Mouse (Mus musculus): ENCODE measurements around the gene Slc35a5. TPM values are rescaled to one million over a fixed set of nuclear protein-coding genes. Genes with fewer than 3 reads are reported as not detected.
A peak's percentile ranks its signal among the peaks of the same experiment; 100 is the strongest.

Gene Slc35a5
- 10 to 100 TPM; 49.5 to 52.3 TPM for total RNA-seq (2021)

DNA sequence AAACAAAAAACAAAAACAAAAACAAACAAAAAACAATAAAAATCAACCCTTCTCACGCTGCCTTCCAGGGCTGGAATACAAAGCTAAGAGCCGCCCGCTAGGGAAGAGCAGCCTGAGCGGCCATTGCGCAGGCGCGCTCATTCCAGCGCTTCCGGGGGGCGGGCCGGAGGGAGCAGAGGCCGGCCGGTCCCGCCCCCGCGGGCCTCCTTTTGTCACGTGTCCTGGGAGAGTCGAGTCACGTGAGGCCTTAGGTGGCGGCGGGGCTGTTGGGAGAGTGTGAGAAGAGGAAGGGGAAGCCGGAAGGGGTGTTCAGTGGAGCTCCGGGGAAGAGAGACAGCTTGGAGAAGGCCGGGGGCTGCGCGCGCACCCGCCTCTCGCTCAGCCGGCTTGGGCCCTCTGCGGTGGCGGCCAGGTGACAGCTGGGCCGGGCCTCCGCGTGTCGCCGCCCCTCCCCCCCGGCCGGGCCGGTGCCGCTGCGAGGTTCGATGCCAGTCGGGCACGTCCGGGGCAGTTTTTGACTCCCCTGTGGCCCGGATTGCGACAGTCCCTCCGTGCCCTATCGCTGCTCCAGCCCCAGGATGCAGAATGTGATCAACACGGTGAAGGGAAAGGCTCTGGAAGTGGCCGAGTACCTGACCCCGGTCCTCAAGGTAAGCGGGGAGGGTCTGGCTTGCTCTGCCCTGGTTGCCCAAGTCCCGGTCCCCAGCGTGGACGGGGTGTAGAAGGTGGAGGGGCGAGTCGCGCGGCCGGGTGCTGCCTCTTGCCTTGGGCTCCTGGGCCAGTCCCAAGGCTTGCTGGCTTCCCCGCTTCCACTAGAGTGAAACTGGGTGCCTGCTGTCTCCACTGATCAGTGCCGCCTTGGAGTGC, at the start of gene Slc35a5, which contains the start of gene Atg3:
TSS of gene Slc35a5 (minus strand) at position 185 of the 867 bp plus-strand sequence.
TSS of gene Atg3 (plus strand) at position 264 of the 867 bp plus-strand sequence.
- intact Hi-C loops (cut with DNase I) = no loop called here
- peak; percentile 98 for DNase-seq

DNA sequence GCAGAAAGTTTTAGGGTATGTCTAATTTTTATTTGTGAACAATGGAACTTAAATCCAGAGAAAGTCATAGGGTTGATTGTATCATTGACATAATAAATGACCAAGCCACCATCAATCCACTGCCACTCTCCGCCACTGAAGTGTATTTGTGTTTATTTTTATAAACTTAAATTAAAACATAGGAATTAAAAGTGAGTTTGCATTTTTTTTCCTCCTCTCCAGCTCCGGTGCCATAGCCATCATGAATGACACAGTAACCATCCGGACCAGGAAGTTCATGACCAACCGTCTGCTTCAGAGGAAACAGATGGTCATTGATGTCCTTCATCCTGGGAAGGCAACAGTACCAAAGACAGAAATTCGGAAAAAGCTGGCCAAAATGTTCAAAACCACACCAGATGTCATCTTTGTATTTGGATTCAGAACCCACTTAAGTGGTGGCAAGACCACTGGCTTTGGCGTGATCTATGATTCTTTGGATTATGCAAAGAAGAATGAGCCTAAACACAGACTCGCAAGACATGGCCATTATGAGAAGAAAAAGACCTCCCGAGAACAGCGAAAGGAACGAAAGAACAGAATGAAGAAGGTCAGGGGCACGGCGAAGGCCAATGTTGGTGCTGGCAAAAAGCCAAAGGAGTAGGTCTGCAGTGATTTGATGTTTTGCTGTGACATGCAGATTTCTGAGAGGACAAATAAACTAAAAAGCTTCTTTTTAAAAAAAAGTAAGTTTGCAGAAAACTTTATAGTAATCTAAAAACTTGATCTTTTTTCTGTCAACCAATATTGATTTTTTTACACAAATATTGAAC, 46.6 kb upstream of the Slc35a5 start:
- DNase-seq = no peak
- intact Hi-C loops (cut with DNase I) = no loop called here

DNA sequence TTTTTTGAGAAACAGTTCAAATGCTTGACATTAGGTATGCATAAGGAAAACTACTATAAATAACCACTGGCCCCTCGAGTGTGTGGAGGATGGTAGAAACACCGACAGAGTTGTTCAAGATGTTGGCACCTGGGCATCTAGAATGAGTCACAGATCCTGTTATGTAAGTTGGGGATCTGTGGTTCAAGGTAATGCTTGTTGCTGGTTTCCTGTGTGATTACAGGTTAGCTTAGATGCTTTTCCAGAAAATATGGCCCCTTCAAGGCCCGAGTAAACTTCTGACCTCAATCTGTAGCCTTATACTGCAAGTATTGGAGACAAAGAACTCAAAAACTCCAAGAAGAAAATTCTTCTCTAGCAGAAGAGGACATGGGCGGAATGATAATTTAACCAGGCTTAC, 45.9 kb upstream of the Slc35a5 start:
- intact Hi-C loops (cut with DNase I) = no loop called here
- no peak for DNase-seq

DNA sequence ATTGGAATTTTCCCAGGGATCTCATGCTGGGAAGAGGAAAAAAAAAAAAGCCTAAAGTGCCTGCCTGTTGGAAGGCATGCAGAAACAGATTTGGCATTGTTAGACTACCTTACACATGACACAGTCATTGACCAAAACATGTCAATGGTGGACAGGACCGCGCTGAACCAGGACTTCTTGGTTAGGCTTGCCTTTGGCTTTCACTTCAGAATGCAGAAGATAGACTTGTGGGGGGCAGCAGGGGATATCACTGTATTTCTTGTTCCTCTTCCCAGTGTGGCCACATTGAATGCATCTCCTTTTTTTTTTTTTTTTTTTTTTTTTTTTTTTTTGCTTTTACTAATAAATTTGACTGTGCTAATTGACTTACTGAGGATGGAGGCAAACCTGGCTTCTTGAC, 42.9 kb upstream of the Slc35a5 start:
- intact Hi-C loops (cut with DNase I) = no loop called here

DNA sequence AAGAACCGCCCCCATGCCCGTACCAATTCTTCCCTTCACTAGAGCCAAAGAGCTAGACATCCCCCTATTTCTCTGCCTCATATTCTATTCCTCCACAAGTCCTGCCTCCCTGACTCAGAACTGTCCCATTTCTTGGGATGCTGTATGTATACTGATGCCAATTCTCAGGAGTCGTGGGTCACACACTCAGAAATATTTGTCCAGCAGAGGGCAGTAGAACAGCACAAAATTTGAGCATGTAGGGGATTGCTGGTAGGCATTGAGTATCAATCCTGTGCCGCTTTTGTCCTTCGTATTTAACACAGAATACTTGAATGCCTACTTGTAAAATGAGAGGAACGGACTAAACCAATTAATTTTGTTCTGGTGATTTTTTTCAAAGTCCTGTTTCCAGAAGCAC, 38.3 kb upstream of the Slc35a5 start:
- intact Hi-C loops (cut with DNase I) = loop anchor here (5.0 kb wide), 2 partner anchors 205 to 410 kb away; no protein-coding TSS in a partner anchor
- peak; percentile 60 for DNase-seq

More for the DNA sequence above, 42.9 kb upstream of the Slc35a5 start:
- DNase-seq = no peak

DNA sequence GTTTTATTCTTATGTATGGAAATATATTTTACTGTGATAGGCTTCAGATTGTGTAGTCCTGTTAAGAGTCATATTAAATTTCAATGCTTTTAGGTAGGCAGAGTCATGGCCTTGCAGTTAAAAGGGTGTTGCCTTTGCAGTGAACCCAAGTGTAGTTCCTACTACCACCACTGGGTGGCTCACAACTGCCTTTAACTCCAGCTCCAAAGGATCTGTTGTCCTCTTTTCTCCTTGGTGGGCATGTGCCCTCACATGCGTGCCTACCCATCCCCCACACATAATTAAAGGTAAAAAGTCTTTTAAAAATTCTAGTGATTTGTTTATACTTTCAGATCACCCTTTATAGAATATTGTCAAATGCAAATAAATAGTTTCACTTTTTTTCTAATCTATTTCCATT, 34.1 kb upstream of the Slc35a5 start:
- peak; percentile 81 for DNase-seq
- intact Hi-C loops (cut with DNase I) = no loop called here

DNA sequence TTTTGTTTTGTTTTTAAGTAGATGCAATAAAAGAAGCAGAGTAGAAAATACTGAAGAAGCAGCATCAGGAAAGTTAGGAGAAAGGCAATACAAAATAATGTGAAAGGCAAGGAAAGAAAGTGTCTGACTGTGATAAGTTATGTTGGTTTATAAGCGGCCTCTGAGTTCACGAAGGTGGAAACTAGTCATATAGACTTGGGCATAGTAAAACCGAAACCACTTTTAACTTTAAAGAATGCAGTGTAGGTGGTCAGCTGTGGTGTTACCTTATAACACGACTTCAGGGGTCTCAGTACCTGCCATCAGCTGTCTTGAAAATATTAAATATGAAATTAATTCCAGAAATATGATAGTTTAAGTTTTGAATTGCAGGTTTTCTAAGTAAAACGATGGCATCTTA, 23.3 kb upstream of the Slc35a5 start:
- no peak for DNase-seq
- intact Hi-C loops (cut with DNase I) = no loop called here

DNA sequence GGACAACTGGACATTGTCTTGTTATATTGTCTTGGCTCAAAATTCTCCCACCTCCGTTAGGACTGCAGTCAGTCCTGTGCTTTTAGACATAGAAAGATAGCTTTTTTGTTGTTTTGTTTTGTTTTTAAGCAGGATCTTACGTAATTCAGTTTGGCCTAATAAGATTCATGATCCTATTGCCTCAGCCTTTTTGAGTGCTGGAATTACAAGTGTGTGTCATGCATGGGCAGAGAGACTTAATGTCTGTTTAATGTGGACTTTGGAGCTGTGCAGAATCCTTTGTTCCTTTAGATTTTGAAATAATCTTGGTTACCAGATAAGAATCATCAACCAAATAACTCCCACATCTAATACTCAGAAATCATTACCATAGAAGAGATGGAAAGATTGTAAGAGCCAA, 20.0 kb upstream of the Slc35a5 start:
- intact Hi-C loops (cut with DNase I) = no loop called here

DNA sequence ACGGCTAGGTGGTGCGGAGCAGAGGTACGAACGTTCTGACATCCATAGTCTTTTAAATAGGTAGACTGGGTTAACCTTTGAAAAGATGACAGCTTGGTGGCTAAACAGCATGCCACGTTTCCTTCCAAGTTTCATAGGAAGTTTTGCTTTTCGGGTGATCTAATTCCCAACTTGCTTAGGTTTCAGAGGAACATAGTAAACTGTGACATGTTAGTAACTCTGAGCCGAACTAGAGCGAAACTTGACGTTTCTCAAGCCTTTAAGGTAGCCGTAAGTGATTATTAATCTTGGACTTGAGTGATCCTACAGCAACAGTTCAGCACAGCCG, 847 bp upstream of the Slc35a5 start:
- intact Hi-C loops (cut with DNase I) = no loop called here
- DNase-seq = no peak

More for the DNA sequence above, 20.0 kb upstream of the Slc35a5 start:
- DNase-seq = no peak

DNA sequence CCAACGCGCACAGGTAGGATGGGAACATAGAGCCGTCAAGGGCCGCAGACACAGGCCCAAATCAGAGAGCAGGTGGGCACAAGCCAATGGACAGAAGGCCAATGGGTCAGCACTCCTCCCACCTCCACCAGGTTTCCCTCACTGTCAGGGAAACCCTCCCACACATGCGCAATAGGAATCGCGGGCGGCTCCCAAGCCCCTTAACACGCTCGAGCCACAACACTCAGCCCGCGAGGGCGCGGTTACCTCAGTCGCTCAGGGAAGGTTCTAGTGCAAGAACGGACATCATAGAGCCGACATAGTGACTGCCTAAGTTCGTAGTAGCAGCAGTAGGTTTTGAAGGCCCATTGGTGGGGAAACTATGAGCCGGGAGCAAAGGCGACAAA, 377 bp downstream of the Slc35a5 start:
- intact Hi-C loops (cut with DNase I) = no loop called here
- peak; percentile 79 for DNase-seq

DNA sequence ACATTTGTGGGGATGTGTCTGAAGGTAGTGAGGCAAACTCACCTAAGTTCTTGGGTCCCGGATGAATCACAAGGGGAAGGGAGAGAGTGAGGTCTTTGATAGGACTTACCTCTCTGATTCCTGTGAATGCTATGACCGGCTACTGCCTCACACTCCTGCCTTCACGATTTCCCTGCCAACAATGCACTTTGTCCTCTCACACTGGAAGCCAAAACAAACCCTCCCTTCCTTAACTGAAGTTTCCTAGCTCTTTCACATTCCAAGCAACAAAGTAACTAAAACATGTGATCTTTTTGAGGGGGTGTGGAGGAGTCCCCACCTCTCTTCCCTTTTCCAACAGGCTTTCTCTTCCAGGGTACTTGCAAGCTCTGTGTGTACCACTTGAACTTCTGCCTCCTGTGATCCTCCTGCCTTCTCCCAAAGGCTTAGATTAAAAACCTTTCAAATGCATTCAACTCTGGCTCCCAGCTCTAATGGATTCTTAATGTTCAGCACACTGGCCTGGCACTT, 3.7 kb downstream of the Slc35a5 start:
- intact Hi-C loops (cut with DNase I) = no loop called here
- DNase-seq = no peak

DNA sequence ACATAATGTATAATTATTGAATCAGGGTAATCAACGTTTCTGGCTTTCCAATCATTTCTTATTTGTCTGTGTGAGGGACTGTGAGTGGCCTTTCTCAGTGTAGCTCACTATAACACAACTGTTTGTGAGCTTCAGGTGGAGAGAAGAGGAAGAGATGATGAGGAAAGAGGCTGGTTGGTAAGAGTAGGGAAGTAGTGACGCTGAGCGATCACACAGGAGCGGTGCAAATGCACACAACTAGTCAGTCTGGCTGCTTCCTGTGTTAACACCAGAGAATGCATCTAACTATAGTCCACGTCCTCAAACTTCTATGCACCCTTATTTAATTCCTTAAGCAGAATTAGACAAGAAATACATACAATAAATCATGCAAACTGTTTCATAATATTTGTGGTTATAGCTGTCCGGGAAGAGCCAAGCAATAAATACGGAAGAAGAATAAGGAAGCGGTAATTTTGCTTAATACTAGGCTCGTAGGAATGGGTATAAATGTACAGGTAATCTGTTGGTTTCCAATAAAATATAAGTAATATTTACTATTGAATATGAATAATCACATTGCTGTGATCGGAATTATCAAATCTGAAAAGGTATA, 9.9 kb downstream of the Slc35a5 start:
- no peak for DNase-seq
- intact Hi-C loops (cut with DNase I) = no loop called here

DNA sequence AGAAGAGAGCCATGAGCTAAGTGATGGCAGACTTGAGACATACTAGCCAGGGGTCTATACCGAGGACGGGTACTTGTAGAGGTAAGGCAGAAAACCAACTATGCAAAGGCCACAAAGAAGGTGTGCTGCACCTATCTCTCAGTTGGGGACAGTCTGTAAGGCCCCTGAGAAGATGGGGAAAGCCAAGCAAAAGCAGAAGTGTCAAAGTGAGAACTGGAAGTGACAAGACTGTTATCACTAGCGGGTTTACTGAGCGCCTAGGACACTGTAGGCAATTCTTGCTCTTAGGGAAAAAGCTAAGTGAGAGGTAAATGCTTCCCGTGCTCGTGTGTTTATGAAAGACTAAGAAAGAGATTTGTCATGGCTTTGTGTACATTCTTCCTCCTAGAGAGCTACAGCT, 13.4 kb downstream of the Slc35a5 start:
- DNase-seq = no peak
- intact Hi-C loops (cut with DNase I) = no loop called here

DNA sequence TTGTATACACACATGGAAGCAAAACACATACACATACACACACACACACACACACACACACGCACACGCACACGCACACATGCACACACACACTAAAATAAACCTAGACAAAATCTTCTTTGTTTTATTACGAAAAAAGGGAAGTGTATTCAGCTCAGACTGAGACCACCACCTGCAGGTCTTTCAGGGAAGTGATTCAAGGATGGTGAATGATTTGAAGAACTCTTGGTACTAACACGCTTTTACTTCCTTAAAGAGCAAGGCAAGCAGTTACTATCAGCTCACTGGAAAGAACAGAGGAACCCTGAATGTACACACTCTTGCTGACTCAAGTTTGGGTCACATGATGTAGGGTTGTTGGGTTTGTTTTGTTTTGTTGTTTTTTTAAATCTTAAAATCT, 15.9 kb downstream of the Slc35a5 start:
- no peak for DNase-seq
- intact Hi-C loops (cut with DNase I) = no loop called here

DNA sequence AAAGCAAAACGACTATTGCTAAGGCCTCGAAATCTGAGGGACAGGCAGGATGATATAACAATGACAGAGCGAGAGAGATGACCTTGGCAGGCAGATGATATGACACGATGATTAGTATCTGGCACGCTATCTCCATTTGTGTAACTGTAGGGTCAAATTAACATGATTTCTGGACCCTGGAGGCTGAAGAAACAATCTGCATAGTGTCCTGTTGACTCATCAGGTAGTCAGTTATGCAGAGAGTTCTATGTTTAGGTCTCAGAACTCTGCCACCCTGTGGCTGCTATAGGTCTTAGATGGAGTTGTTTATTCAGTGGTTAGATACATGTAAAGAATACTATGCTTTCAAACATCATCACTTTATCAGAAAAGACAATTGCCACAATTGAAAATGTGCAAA, 16.8 kb downstream of the Slc35a5 start:
- DNase-seq = no peak
- intact Hi-C loops (cut with DNase I) = no loop called here

DNA sequence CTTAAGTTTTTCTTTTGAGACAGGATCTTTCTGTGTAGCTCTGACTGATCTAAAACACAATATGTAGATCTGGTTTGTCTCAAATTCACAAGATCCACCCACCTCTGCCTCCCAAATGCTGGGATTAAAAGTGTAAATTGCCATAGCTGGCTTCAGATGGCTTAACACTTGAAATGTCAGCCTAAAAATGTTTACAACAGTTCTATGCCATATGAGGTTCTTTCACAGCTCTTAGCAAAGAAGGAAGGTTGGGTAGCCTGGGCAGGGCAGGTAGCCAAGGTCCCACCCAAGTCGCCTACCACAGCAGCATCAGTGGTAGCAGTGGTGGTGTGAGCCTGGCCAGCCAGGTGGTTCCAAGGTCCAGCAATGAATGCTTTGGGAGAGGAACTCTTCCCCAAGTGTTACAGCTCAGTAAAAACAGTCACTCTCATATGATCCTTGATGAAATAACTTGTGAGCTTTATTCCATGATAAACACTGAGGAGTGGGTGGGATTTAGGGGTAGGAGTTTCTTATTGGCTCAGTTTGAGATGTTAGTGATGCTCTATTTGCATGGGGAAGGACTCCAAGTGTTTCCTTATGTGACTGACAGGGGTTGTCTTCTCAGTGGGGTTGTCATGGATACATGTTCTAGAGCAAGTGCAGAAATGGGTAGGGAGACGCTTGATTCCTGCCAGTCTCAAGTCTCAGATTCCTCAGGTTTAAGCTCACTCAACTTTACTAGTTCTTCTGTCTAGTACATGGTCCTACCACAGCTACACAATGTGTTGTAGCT, 30.4 kb downstream of the Slc35a5 start:
- intact Hi-C loops (cut with DNase I) = loop anchor here (10.0 kb wide), 1 partner anchor 363 kb away; the partner anchor contains the start of gene Cd200r1
- no peak for DNase-seq

DNA sequence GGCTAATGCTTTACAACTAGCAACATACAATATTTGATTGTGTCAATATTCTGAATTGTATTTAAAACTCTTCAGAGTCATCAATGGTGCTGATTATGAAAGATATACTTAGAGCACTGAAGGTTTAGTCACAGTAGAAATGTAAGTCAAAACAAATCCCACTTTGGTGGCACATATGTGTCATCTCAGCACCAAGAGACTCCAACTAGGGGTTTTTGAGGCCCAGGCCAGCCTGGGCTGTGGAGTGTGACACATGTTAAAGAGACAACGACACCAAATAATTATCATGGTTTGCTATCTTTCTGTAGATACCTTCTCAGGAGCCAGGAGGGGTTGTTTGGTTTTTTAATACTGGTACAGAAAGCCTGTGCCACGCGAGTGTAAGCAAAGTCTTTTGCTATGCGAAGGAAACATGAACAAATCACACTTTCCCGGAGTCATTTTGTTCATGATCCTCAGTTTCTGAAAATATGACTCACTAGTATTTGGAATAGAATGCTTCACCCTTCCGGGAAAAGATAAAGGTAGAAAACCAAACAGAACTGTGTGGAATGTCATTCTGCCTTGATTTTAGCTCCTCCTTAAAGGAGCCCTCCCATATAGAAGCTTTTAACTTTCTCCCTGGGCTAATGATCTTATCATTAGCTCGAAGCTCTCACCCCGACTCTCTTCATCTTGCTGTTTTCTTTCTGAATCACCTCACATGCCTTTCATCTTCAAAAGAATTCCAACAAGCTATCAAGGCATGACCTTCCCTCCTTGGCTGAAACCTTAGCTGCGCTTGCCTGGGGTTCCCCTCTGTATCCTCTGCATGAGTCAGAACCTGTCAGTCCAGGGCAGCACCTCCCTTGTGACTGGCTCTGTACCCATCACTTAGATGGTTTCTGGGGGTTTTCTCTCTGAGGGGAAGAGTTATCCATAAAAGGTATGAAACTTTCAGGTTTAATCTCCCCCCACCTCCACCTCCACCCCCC, 34.0 kb downstream of the Slc35a5 start:
- DNase-seq = no peak
- intact Hi-C loops (cut with DNase I) = loop anchor here (10.0 kb wide), 1 partner anchor 360 kb away; the partner anchor contains the start of gene Cd200r1

DNA sequence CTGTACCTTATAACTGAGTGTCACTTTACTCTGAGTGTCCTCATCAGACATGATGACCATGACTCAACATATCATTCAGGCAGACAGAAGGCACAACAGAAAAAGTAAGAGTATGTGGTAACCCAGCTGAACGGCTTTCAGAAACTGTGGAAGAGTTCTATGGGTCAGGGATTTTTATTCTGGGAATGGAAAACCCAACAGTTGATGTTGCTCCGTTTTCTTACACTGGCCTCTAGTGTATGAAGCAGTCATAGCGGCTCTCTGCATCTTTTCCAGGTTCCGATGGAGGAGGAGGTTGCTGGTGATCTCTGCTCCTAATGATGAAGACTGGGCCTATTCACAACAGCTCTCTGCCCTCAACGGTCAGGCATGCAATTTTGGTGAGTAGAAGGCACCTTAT, 35.9 kb downstream of the Slc35a5 start:
- intact Hi-C loops (cut with DNase I) = loop anchor here (10.0 kb wide), 1 partner anchor 358 kb away; the partner anchor contains the start of gene Cd200r1
- DNase-seq = no peak

DNA sequence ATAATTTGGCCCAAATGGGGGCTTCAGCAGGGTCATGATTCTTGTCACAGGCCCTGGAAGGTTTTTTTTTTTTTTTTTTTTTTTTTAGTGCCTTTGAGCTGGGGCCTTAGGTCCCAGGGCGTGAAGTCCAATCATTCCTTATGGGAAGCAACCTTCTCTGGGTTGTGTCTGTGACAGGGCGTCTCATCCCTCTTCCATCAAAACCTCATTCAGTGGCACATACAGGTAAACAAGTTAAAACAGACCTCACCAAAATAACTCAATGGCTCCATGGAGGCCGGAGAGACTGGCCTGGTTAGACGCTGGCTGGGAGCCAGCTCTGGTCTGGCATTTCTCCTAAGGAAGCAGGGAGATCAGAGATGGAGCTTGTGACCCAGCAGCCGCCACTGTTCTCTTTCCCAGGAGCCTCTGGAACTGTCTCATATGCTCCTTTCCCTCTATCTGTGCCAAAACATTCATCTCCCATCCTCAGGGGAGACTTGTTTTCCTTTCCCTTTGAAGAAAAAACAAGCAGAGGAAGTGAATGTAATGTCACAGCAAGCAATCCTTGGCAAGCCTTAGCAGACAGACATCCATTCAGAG, 37.6 kb downstream of the Slc35a5 start:
- intact Hi-C loops (cut with DNase I) = loop anchor here (10.0 kb wide), 1 partner anchor 356 kb away; the partner anchor contains the start of gene Cd200r1
- DNase-seq = peak; percentile 77

Data from left cerebral cortex, postnatal 4 days (tissue).